Mouse (Mus musculus) testis, postnatal 14 days (tissue): ENCODE measurements at regions not wholly inside any gene's neighbourhood (a gene's known extent, or its start where the extent isn't known, plus 50 kb on each side); places are given as distances from the start of the nearest gene placed in this dataset.
"Not testable (repeated sequence)": the region's sequence is repeated elsewhere in the genome, so short reads cannot be mapped to it uniquely, and the experiment has no call there.

Experiments used
- DNase-seq: peaks from one replicate; pipeline ENCODE4 v3.0.0; 2021; ENCODE audit warnings: low spot score

DNA sequence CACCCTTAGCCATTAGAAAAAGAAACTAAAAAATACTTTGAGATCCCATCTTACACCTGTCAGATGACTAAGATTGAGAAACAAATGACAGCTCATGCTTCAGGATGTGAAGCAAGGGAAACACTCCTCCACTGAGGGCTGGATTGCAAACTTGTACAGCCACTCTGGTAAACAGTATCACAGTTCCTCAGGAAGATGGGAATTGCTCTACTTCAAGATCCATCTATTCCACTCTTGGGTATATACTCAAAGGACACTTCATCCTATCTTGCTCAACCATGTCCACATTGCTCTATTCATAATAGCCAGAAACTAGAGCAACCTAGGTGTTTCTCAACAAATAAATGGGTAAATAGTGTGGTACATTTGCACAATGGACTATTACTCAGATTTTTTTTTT is 241.2 kb downstream of the Snx19 start:
- no peak for DNase-seq

DNA sequence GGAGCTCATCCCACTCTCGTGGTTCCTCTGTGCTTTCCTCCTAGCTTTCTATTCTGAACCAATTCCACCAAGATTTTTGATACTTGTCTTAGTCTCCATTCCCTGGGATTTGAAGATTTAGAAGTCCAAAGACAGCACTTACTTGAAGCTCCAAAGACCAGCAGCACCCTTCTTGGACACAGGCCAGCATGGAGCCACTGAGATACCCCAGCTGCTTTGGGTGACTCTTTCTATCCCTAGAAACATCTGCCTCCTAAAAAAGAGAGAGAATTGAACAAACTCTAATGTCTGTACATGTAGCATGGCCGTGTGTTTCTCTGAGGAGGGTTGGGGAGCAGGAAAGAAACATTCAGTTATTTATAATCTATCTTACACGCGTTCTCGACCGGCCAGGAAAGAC is 235.5 kb downstream of the Snx19 start:
- DNase-seq, result no peak

DNA sequence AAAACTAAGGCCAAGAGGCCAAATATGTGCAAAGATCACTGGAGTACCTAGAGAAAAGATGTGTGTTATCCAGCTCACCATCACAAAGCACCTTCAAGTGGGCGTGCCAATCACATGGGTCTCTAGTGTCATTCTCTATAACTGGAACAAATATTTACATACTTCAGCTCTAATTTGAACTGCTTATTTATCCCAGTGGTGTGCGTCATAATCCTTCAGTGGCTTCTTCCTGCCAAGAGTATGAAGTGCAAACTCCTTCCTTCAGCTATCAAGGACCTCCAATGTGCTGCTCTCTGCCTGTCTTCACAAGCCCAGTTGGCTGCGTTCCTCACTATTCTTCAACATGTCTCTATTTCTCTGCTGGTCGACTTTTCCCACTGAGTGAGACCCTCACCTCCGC is 227.1 kb downstream of the Snx19 start:
- DNase-seq, result no peak

DNA sequence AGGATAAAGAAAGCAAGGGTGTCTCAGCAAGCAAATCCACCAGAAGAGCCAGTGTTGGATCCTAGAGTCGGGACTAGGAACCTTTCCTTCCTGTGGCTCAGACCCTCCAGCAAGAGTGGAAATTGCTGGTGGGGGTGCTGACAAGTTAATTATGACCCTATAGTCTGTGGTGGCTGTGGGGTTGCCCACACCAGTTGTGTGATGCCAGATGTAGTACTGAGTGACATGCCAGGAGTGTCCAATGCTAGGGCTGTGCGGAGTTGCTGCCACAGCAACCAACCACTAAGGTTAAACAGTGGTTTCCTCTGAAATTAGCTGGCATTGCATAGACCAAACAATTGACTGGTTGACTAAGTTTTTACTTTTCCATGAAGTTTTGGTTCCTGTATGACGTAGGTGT is 226.3 kb downstream of the Snx19 start:
- no peak for DNase-seq

DNA sequence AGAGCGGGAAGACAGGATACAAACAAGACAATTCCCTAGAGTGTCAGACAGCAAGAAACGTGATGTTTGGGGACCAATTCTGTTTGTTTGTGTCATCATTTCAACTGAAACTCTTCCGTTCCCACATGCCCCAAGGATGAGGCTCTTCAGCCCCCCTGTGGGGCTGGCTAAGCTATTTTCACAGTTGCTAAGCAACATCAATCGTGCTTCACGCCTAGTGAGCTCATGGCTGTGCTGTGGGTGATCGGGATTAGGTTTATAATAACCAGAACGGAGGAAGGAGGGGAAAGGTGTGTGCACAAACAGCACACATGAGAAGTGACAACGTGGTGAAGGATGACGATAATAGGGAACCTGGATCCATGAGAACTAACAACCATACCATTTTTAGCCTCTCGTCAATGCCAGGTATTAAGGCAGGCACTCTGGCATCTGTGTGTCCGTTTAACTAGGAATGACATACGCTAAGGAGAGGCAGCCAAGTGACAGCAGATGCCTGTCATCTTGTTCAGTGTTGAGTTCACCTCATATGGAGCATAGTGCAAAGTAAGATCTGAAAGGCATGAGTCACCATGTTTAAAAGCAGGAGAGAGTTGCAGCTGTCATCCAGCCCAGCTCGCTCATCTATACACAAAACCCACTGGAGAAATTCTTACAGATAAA is 222.6 kb downstream of the Snx19 start:
- DNase-seq, result no peak

DNA sequence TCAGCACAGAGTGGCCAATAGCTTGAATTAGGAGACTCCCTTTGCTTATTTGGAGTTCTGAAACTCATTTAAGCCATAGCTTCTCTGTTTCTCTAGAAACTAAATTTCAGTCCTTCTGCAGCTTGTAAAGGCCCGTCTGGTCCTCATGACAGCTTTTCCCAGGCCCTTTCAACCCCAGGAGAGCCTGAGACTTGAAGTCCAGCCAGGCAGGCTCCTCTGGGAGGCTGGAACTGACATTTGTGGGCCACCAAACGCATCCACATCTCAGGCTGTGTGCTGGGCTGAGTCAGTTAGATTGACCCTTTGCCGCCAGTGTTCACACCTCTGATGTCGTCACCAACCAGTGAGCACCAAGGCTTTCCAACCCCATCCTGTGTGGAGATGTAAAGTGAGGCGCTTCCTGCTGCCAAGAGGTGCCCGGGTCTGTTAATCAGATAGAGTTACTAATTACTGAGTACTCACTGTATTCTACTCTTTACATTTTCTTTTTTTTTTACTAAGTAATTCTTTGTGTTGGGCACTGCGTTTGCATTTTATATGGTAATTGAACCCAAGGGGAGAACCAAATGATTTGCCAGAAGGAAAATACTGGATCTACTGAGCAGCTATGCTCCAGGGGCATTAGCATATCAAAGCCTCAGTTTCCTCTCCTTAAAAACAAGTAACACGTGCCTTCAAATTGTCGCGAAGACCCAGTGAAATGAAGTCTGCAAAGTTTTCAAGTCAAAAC is 207.0 kb downstream of the Snx19 start:
- DNase-seq, result no peak

DNA sequence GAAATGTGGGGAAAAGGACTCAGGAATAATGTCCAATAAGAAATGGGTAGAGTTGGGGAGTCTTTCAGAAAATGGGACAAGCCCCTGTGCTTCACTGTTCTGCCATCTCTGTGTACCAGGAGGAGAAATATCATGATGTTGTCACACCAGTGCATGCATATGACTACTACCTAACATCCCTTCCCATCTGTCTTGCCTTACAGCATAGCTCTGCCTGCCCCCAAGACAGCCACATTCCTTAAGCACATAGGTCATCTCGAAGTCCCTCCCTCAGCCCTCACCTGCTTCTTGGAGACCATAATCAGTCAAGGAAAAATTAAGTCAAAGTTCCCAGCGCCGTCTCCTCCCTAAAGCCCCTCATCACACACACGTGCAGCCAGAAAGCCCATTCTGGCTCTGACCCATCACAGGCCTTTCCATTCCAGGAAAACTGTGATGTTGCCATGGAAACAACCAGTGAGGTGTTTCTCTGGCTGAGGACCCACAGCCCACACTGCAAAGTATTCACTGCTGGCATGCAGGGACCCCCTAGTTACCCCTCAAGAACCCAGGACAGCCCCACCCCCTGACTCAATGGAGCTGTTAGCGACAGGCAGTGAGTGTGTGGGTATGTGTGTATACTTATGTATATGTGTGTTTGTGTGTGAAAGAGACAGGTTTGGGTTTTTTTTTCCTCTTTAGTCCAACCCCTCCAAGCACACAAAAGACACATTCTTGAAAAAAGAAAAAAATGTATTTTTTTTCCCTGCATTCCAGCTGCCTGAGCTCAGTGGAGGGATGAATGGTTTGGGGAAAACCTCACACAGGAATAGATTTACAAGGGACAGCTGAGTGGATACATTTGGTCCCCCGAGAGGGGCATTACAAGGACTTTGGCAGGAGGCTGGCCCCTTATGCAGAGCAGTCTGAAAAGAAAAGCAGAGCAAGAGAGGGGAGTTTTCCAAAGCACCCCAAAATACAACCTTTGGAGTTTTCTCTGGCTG is 205.5 kb downstream of the Snx19 start:
- no peak for DNase-seq

DNA sequence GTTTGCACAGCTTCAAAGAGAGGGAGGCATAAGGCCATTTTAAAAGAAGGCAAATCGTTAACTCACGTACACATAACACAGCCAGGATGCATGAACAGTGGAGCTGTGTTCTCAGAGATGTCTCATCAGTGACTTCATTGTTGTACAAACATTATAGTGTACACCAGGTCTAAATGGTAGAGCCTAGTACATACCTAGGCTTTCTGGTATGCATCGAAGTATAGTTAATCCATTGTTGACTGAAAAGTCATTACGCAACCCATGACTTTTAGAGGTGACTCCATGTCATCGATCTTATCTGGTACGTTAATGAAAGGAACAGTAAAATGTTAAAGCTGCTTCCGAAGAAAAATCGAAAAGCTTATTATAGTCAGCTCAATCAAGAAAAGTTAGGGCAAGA is 198.7 kb downstream of the Snx19 start:
- DNase-seq, result no peak

DNA sequence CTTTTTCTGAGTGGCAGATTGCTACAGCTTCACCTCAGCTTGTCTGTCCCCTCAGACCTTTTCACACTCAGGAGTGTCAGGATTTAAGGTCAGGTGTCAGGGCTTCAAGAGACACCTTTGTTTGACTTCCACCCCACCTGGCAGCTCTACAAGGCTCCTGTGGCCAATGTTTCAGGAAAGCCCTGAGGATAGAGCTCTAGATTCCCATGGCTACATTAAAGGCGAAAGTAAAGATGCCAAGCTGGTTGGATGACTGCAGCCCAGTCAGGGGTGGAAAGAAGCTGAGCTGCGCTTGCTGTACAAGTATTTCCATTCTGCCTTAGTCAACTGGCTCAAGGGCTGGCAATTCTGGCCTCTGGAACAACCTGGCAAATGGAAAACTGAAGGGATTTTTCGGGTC is 198.2 kb downstream of the Snx19 start:
- DNase-seq, result no peak

DNA sequence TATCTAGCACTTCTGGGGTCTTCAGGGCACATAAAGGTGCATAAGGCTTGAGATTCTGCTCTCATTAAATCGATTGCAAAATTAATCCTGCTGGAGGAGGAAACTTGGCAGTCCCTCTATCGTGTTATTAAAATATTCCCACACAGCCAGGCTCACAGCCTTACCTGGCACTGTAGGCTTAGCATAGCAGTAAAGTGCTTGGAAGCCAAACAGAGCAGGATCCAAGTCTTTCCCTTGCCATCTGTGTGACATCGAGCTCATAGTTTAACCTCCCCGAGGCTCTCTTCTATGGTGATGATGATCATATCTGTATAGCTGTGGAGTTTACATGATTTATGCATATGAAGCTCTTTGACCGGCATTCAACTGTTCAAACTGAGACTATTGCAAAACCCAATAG is 197.6 kb downstream of the Snx19 start:
- DNase-seq, result no peak

DNA sequence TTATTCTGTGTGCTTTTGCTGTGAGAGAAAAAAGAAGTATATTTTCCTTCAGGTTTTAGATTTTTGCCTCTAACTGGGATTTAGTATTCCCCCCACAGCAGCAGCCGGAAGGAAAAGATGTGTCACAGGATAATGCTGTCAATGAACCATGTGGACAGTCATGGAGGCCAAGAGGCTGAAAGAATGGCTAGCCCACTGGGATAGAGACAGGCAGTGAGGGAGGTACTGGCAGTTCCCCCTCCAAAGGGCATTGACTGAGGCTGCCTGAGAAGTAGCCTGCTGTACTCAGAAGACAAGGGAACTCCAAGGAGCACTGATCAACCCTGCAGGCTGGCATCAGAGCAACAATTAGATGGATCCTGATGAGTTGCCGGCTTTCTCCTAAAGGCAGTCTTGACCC is 192.4 kb downstream of the Snx19 start:
- DNase-seq, result no peak

DNA sequence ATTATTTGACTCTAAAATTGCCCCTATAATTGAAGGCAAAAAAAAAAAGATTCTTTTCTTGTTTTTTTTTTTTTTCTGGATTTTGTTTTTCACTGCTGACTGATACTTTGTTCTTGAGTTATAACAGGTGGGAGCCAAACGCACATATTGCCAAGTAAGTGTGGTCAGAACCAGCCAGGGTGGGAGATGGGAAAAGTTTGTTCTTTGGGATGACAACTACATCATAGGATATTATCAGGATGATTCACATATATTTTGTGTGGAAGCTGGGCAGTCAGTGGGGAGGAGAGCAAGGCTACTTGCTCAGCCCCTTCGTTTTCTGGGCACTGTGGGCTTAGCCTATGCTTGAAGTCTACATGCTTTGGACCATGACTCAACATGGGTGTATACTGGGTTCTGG is 191.3 kb downstream of the Snx19 start:
- DNase-seq, result no peak

DNA sequence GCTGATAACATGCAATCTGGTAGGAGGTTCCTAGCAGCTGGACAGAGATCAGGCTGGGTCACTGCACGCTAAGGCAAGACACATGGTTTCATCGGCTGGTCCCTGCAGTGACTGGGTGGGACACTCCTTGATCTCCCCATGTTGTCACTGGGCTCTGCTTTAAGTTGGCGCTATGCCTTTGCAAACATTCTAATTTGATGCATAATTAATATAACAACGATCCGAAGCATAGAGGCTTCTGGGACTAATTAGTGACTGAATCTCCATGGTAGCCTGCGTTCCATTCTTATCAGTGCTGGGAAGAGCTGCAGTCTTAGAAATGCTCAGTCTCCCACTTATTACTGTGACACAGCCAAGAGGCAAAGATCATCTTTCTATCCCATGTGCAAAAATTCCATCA is 186.8 kb downstream of the Snx19 start:
- no peak for DNase-seq

DNA sequence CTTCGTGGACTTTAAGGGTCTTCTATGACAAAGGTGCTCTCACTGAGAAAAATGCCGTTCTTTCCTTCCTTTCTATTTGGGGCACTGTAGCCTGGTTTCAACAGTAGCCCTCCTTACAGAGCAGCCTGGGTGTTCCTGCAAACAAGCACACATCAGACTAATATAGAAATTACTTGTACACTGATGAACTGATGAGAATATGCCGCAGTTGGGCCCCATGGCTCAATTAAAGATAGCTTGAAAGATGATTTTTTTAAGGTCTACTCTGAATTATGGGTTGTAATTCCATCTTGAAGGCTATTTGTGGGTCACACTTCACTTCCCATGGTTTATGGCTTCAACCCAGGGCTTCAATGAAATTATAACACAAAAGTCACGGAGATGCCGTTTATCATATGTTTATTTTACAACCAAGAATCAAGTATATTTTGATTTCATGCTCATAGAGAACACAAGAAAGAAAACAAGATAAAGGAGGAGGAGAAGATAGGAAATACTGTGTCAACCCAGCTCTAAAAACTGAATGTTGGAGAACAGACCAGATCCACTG is 186.2 kb downstream of the Snx19 start:
- no peak for DNase-seq

DNA sequence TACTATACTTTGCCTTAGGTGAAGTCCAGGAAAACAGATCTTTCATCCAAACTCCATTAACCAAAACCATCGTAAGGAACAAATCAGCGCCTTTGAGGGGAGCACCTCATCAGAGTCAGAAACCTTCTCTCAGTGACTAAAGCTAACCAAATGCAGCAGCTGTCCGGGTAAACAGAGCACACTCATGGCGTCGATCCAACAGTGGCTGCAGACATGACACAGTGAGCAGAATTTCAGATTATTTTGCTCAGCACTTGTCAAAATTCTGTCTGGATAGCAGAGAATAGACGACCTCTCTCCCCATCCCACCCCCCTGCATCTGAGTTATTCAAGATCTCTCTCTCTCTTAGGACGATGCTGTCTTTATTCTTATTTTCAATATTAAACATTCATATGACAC is 183.4 kb downstream of the Snx19 start:
- no peak for DNase-seq

DNA sequence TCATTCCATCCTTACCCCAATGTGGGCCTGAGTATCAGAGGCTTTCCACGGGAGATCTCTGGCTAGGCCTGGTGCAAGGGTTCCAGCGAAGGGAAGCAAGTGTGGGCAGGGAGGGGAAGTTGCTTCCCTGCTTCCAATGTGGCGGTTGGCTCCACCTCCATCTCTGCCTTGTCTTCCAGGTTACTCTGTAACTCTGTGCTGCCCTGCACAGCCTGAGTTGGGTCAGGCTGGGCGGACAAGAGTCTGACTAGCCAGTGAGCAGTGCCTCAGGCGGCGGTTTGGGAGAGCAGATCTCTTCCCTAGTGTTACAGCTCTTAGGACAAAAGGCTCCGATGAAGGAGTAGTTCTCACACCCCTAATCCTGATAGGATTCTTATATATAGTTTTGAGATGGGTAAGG is 172.8 kb downstream of the Snx19 start:
- no peak for DNase-seq

DNA sequence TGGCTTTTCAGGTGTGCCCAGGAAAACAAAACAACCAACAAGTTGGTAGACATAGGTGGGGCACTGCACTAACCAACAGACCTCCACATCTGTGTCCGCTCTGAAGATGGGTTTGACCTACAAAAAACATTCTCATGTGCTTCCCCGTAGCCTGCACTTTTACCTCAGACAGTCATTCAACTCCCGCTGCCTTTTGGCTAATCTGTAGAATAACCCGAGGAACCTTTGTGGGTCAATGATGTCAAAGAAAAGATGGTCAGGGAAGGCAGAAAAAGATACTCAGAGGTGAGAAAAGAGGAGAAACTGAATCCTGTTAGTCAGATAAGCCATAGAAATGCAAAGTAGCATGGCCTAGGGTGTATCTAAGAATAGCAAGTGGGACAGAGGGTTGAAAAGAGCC is 170.8 kb downstream of the Snx19 start:
- no peak for DNase-seq

DNA sequence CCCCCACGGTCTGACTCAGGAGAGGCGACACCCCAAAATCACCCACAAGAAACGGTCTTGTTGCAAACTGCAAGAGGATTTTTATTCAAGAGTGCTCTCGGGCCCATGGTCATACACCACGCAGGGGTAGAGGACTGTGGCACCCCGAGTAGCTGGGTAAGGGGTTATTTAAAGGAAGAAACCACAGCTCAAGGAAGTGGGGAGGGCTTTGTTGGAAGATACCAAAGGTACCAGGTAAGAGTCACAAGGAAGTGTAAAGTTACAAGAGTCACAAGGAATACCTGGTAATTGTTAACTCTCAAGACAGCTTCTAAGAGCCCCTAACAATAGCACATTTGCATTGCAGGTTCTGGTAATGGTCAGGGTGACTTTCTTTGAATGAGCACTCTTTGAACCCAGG is 170.2 kb downstream of the Snx19 start:
- DNase-seq, result not testable (repeated sequence)

DNA sequence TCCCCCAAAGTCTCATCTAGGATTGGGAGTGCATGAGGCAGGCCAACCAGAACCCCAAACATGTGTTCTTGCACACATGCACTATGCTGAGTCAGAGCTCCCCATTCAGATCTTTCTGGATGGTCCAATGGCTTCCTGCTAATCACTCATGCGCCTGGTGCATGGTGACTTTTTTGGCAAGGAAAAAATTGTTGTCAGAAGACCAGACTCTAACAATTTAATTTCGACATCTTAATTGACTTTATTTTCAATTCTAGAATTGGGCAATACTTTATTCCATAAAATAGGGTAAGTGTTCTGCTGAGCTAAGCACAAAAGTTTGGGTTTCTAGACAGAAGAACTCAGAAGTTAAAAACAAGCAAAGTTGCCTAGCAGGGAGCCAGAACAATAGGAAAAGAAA is 165.7 kb downstream of the Snx19 start:
- DNase-seq, result no peak

DNA sequence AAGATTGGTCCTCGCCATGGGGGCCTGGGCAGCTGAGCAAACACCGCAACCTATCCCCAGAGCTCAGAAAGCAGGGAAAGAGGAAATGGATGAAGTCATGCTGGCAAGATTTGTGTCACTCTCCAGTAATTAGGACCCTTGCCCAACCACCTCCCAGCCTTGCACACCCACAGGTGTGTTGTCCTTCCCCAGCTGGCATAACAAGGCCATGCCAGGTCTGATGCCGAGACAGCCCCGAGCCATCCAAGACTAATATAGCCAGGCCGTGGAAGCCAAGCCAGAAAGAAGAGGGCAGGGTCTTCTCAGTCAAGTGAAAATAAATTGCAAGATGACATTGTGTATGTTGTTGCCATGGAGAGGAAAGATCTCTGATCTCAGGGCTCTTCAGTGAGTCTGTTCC is 164.3 kb downstream of the Snx19 start:
- DNase-seq, result no peak

DNA sequence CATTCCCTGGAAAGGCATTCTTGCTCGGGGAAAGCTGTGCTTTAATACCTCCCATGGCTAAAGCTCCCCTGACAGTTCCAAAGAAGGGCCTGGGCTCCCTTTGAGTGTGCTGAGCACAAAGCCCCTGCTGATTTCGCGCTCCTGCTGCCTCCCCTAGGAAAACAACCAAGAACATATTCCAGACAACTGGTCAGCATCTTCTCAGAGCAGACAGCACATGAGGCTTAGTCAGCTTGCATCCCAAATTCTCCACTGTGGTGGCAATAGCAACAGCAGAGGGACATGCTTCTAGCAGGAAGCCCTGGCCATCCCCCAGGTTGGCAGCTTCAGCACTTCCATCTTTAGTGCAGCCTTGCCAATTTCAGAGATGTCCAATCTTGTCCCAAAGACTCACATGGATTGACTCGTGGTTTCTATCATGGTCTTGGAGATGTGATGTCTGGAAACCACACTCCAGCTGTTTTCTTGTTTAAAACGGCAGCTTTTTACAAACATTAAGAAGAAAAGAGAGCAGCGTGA is 163.8 kb downstream of the Snx19 start:
- no peak for DNase-seq

DNA sequence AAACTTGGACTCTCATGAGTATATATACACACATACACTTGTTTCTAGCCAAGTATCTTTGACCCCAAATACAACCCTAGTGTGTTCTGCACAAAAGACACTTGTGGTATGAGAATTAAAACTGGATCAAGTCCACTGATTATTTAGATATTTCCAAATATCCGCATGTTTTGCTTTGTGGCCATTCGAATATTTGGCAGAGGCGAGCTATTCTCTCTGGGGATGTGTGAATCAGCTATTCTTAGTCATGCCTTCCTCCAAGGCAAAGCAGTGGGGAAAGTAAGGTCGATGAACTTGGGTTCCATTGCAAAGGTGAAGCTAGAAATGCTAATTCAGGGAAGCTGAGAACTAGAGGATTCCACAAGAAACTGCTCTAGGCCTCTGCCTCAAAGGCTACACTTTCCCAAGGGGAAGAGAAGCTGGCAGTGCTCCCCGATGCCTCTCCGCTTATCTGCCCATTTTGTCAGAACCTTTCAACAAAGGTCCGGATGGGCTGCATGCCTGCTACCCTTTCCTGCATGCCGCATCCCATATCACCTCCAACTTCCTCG is 154.4 kb downstream of the Snx19 start:
- DNase-seq, result no peak
